Mouse (Mus musculus) CD8-positive naive resting alpha-beta T cell, adult 2 months (primary cell): Measurements from ENCODE around the gene Pcbp3.
"Not testable (repeated sequence)": the region's sequence is repeated elsewhere in the genome, so short reads cannot be mapped to it uniquely, and the experiment has no call there.

Source experiments
- DNase-seq, 2 experiments: peaks; one replicate each; pipeline ENCODE4 v3.0.0; 2022; ENCODE audit warnings: low read depth in 2 of 2, low spot score in 2 of 2

Gene Pcbp3

GRCm38 (mm10) chr10:76961790-76962489 lies at the start of gene Pcbp3:
Pcbp3 (minus strand) TSS chr10:76961887.
- DNase-seq, result peak; percentile 94 to 95

GRCm38 (mm10) chr10:77008698-77009097 lies 47.0 kb upstream of the Pcbp3 start:
- DNase-seq, result no peak

GRCm38 (mm10) chr10:77008109-77008561 lies 46.4 kb upstream of the Pcbp3 start:
- no peak for DNase-seq

GRCm38 (mm10) chr10:77007433-77008108 lies 45.9 kb upstream of the Pcbp3 start:
- no peak for DNase-seq

GRCm38 (mm10) chr10:77004936-77005335 lies 43.2 kb upstream of the Pcbp3 start:
- no peak for DNase-seq

GRCm38 (mm10) chr10:76997759-76998513 lies 36.2 kb upstream of the Pcbp3 start:
- DNase-seq, result no peak

GRCm38 (mm10) chr10:76992456-76992855 lies 30.8 kb upstream of the Pcbp3 start:
- DNase-seq, result no peak

- no peak for DNase-seq
These were observed 26.9 kb upstream of the Pcbp3 start for GRCm38 (mm10) chr10:76988586-76988985.

- DNase-seq, result peak in 1 of 2 experiments; percentile 11
These were observed 16.4 kb upstream of the Pcbp3 start for GRCm38 (mm10) chr10:76978042-76978441.

- no peak for DNase-seq
These were observed 15.0 kb upstream of the Pcbp3 start for GRCm38 (mm10) chr10:76976699-76977098.

- no peak for DNase-seq
These were observed 12.2 kb upstream of the Pcbp3 start for GRCm38 (mm10) chr10:76973797-76974436.

GRCm38 (mm10) chr10:76972318-76972717 lies 10.6 kb upstream of the Pcbp3 start:
- DNase-seq, result not testable (repeated sequence)

- no peak for DNase-seq
These were observed 9.3 kb upstream of the Pcbp3 start for GRCm38 (mm10) chr10:76970974-76971373.

- no peak for DNase-seq
These were observed 2.7 kb upstream of the Pcbp3 start for GRCm38 (mm10) chr10:76964436-76964835.

- no peak for DNase-seq
These were observed 2.3 kb upstream of the Pcbp3 start for GRCm38 (mm10) chr10:76963997-76964396.

- peak in 1 of 2 experiments; percentile 6 for DNase-seq
These were observed 531 bp downstream of the Pcbp3 start for GRCm38 (mm10) chr10:76961156-76961555.

GRCm38 (mm10) chr10:76958201-76958600 lies 3.5 kb downstream of the Pcbp3 start:
- no peak for DNase-seq

GRCm38 (mm10) chr10:76956200-76956599 lies 5.5 kb downstream of the Pcbp3 start:
- DNase-seq, result no peak

GRCm38 (mm10) chr10:76941038-76941437 lies 20.6 kb downstream of the Pcbp3 start:
- no peak for DNase-seq

- DNase-seq, result no peak
These were observed 24.9 kb downstream of the Pcbp3 start for GRCm38 (mm10) chr10:76936827-76937226.

GRCm38 (mm10) chr10:76934805-76935204 lies 26.9 kb downstream of the Pcbp3 start:
- no peak for DNase-seq
